Mouse (Mus musculus): ENCODE data around the gene Dab2ip.

DNA sequence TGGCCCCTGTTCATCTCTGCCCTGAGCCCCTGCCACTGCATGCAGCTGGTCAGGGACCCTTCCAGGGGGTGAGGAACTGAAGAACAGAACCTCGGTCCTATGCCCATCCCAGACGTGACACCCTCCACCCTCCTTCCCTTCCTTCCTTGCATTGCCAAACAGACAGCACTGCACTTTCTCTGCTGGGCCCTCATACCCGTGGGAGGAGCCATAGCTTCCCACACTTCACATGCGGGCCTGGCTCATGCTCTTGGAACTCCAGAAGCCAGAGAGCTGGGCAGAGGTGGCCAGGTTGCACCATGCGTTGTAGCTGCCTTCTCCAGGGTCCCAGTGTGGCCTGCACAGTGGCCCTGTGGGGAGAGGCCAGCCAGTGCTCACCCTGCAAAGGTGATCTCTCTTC lies 170.6 kb downstream of the Dab2ip start:
- TF ChIP-seq CTCF (IDR thresholded peaks at IDR 0.05; ENCODE audit: low read depth) (no peak), EP300 (optimal IDR thresholded peaks at IDR 0.05) (no peak)
